Mouse (Mus musculus) liver, adult 2 months (tissue): ENCODE measurements around the gene Cck.

Source experiments
- CTCF ChIP-seq: fragments of 200-500 bp; IDR thresholded peaks from 2 replicates; pipeline ENCODE4 v1.5.1; 2011; ENCODE audit warnings: low read depth, low read length, control low read depth
- POLR2A ChIP-seq: fragments of 200-500 bp; IDR thresholded peaks from 2 replicates; pipeline ENCODE4 v1.6.1; 2011; ENCODE audit warnings: low read length, control low read depth; ENCODE audit not compliant: insufficient read depth; ENCODE audit errors: extremely low read depth

DNA sequence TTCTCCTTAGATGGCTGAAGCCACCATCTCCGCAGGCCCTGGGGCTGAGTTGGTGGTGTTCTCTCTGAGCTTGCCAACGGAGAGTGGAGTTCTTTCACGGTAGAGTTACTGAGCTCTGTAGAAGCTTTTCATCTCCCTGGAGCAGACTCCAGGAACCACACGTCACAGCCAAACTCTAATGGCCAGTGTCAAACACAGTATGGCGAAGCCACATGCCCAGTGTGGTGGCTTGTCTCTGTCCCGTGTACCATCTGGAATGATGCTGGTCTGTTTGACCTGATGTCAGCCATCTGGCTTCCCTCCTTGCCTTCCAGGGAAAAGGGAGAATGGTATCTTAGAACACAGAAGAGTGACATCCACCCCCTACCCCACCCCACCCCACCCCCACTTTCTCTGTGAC, 25.8 kb downstream of the Cck start:
- no peak for TF ChIP-seq CTCF
- no peak for TF ChIP-seq POLR2A
